Mouse (Mus musculus) heart, adult 2 months (tissue): ENCODE measurements around the gene Gm20388. TPM values are rescaled to one million over a fixed set of nuclear protein-coding genes. Genes with fewer than 3 reads are reported as not detected.

Source experiments
- DNase-seq, 2 experiments: peaks; one replicate each; pipeline ENCODE4 v3.0.0; 2021
- H3K27ac ChIP-seq: fragments of 200-600 bp; 2 replicates; pipeline ENCODE4 v1.8.1; 2022
- H3K27me3 ChIP-seq: fragments of 200-500 bp; 2 replicates; pipeline ENCODE4 v1.6.1; 2012; ENCODE audit warnings: mild to moderate bottlenecking, low read length, inconsistent platforms, mixed read lengths; ENCODE audit not compliant: control insufficient read depth, insufficient read depth
- H3K36me3 ChIP-seq: fragments of 200-500 bp; 2 replicates; pipeline ENCODE4 v1.6.1; 2012; ENCODE audit warnings: low read length, inconsistent platforms; ENCODE audit not compliant: control insufficient read depth, insufficient read depth
- H3K4me1 ChIP-seq: fragments of 200-500 bp; 2 replicates; pipeline ENCODE4 v1.6.1; 2011; ENCODE audit warnings: low read length; ENCODE audit not compliant: control insufficient read depth, insufficient read depth
- H3K4me3 ChIP-seq: fragments of 200-600 bp; 2 replicates; pipeline ENCODE4 v1.8.1; 2022
- H3K79me2 ChIP-seq: fragments of 200-500 bp; replicated peaks from 2 replicates; pipeline ENCODE4 v1.6.1; 2012; ENCODE audit warnings: mild to moderate bottlenecking, inconsistent platforms, low read length, moderate library complexity, mixed read lengths; ENCODE audit not compliant: control insufficient read depth, insufficient read depth
- H3K9ac ChIP-seq: fragments of 200-500 bp; 2 replicates; pipeline ENCODE4 v1.6.1; 2012; ENCODE audit warnings: low read depth, mild to moderate bottlenecking, control low read depth, inconsistent platforms, low read length, mixed read lengths
- CTCF ChIP-seq: fragments of 200-600 bp; IDR thresholded peaks from 2 replicates; pipeline ENCODE4 v1.8.1; 2022; ENCODE audit warnings: antibody characterized with exemption, mild to moderate bottlenecking, moderate library complexity
- EP300 ChIP-seq: fragments of 200-500 bp; IDR thresholded peaks from 2 replicates; pipeline ENCODE4 v1.6.1; 2011; ENCODE audit warnings: low read depth, low read length, control low read depth; ENCODE audit not compliant: insufficient read depth
- POLR2A ChIP-seq: fragments of 200-500 bp; IDR thresholded peaks from 2 replicates; pipeline ENCODE4 v1.6.1; 2011; ENCODE audit warnings: mild to moderate bottlenecking, low read depth, low read length, control low read depth; ENCODE audit not compliant: insufficient read depth
- WGBS: fragments of 180-500 bp; shearing (Covaris S2); methylation state at CpG from one replicate; pipeline ENCODE4 v1.1.7; 2018; 5-methylcytosine and 5-hydroxymethylcytosine counted together
- intact Hi-C: fragments of 180-260 bp; cut with DNase I; formaldehyde crosslinking; loops from one replicate; pipeline ENCODE4 v1.15.1; 2025
- polyA plus RNA-seq: library from polyadenylated mRNA; depleted of rRNA; stranded (reverse); fragments of >200 nt; gene quantifications from 2 replicates; pipeline ENCODE4 v1.2.3, GENCODE M21; 2012
- total RNA-seq, 2 experiments: library from RNA; stranded (reverse); gene quantifications; 2 replicates each; pipeline ENCODE4 v1.2.3; 2021

The Gm20388 gene
- total and polyA plus RNA-seq, 3 experiments: 1.8 to 32.3 TPM; not detected in 1

DNA sequence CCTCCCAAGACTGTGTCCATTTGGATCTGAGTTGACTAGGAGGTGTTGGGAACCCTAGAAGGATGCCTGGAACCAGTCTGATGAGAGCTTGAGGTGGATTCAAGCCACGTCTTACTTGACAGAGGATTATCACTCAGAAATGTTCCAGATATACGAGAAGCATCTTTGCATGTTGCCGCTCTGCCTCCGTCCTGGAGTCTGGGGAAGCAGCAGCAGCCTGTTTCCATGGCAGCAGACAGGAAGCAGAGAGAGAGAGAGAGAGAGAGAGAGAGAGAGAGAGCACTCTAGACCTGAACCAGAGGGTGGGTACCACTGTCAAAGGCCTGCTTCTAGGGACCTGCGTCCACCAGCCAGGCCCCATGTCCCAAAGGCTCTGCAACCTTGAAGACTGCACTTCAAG is 1386.0 kb downstream of the Gm20388 start:
- peaks cover 4% of the 10 kb centered on the region; the same call in 1 of the 2 replicates for H3K4me1 ChIP-seq
- intact Hi-C loops: no loop called here
- WGBS: 85% methylated on average over 5 of the region's 5 CpGs
- no peak overlapping the region for H3K9ac ChIP-seq
- no peak for TF ChIP-seq EP300
- TF ChIP-seq CTCF: no peak
- no peak for TF ChIP-seq POLR2A
- H3K79me2 ChIP-seq: no peaks in the 10 kb centered on the region
- H3K27ac ChIP-seq: no peak overlapping the region
- no peak for DNase-seq
- no peaks in the 10 kb centered on the region for H3K36me3 ChIP-seq
- H3K27me3 ChIP-seq: no peaks in the 10 kb centered on the region
- H3K4me3 ChIP-seq: no peak overlapping the region

GRCm38 (mm10) chr8:121297299-121297698 is 1386.7 kb downstream of the Gm20388 start:
- H3K4me1 ChIP-seq: peaks cover 5% of the 10 kb centered on the region; the same call in 1 of the 2 replicates
- H3K27ac ChIP-seq: no peak overlapping the region
- H3K4me3 ChIP-seq: no peak overlapping the region
- no peak for TF ChIP-seq CTCF
- TF ChIP-seq EP300: no peak
- no peak for TF ChIP-seq POLR2A
- no peak overlapping the region for H3K9ac ChIP-seq
- no peaks in the 10 kb centered on the region for H3K27me3 ChIP-seq
- WGBS: 93% methylated on average over 9 of the region's 9 CpGs
- no peaks in the 10 kb centered on the region for H3K36me3 ChIP-seq
- no peaks in the 10 kb centered on the region for H3K79me2 ChIP-seq
- no peak for DNase-seq
- intact Hi-C loops: no loop called here

GRCm38 (mm10) chr8:121300066-121300465 is 1389.4 kb downstream of the Gm20388 start:
- DNase-seq: no peak
- H3K4me3 ChIP-seq: no peak overlapping the region
- no peak overlapping the region for H3K9ac ChIP-seq
- intact Hi-C loops: no loop called here
- 54% methylated on average over 4 of the region's 4 CpGs for WGBS
- no peaks in the 10 kb centered on the region for H3K79me2 ChIP-seq
- peaks cover 4% of the 10 kb centered on the region for H3K4me1 ChIP-seq
- no peaks in the 10 kb centered on the region for H3K27me3 ChIP-seq
- H3K27ac ChIP-seq: no peak overlapping the region
- H3K36me3 ChIP-seq: no peaks in the 10 kb centered on the region
- TF ChIP-seq EP300 (no peak), POLR2A (no peak), CTCF (no peak)

GRCm38 (mm10) chr8:121300501-121301411 is 1390.1 kb downstream of the Gm20388 start:
- TF ChIP-seq CTCF (no peak), POLR2A (no peak)
- no peak for DNase-seq
- Histone ChIP-seq H3K4me3 (peak overlapping the region; percentile 8; the same call in 1 of the 2 replicates), H3K9ac (peak overlapping the region; percentile 10; the same call in 1 of the 2 replicates), H3K27me3 (no peaks in the 10 kb centered on the region), H3K27ac (no peak overlapping the region), H3K79me2 (no peaks in the 10 kb centered on the region), H3K4me1 (peaks cover 4% of the 10 kb centered on the region), H3K36me3 (no peaks in the 10 kb centered on the region)
- 43% methylated on average over 28 of the region's 28 CpGs for WGBS
- intact Hi-C loops: no loop called here

GRCm38 (mm10) chr8:121301431-121301830 is 1390.8 kb downstream of the Gm20388 start:
- intact Hi-C loops: no loop called here
- H3K27ac ChIP-seq: peak overlapping the region; percentile 42
- H3K36me3 ChIP-seq: no peaks in the 10 kb centered on the region
- no peaks in the 10 kb centered on the region for H3K79me2 ChIP-seq
- H3K4me3 ChIP-seq: peak overlapping the region; percentile 33
- no peak overlapping the region for H3K9ac ChIP-seq
- 24% methylated on average over 15 of the region's 15 CpGs for WGBS
- no peak for TF ChIP-seq EP300
- no peak for TF ChIP-seq CTCF
- peak in 1 of 2 experiments; percentile 38 for DNase-seq
- no peaks in the 10 kb centered on the region for H3K27me3 ChIP-seq
- H3K4me1 ChIP-seq: peaks cover 4% of the 10 kb centered on the region

DNA sequence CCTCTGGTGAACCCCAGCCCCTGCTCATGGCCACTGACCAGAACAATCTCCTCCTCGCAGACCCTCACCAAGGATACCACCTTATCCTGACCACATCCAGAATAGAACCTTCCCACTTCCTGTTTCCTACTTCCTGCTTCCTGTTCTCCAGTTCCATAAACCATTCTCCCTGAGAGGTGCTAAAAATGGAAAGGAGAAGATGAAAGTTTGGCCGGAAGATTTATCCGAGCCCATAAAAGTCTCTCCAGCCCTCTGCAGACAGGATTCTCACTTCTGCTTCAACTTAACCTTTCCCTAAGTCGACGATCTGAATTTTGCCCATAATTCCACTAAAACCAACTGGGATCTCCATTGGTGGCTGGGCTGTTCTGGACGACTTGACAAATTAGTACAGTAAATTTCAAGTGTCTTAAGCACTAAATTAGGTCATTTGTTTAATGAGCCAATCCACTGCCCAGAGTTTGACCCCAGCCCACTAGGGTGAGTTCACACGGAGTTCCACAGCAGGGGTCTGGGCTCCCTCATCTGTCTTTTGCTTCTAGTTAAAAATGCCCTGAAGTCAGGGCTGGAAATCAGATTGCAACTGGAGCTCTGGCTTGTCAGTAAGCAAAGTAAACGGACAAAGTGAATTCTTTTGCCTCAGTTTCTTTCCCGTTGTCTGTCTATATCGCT is 1391.5 kb downstream of the Gm20388 start:
- H3K27me3 ChIP-seq: no peaks in the 10 kb centered on the region
- no peak overlapping the region for H3K9ac ChIP-seq
- intact Hi-C loops: no loop called here
- peaks cover 4% of the 10 kb centered on the region for H3K4me1 ChIP-seq
- DNase-seq: no peak
- H3K27ac ChIP-seq: peak overlapping the region; percentile 42
- H3K36me3 ChIP-seq: no peaks in the 10 kb centered on the region
- H3K79me2 ChIP-seq: no peaks in the 10 kb centered on the region
- 55% methylated on average over 10 of the region's 10 CpGs for WGBS
- H3K4me3 ChIP-seq: peak overlapping the region; percentile 33
- TF ChIP-seq EP300: no peak
- no peak for TF ChIP-seq POLR2A
- no peak for TF ChIP-seq CTCF
